Mouse (Mus musculus): ENCODE results near the gene Slc30a5.
"Not testable (repeated sequence)": the region's sequence is repeated elsewhere in the genome, so short reads cannot be mapped to it uniquely, and the experiment has no call there.

The Slc30a5 gene

GRCm38 (mm10) chr13:100841741-100842140, 8.5 kb upstream of the Slc30a5 start:
- DNase-seq (ENCODE audit: low spot score in 2 of 2): no peak

GRCm38 (mm10) chr13:100834777-100835176, 1.6 kb upstream of the Slc30a5 start:
- no peak for DNase-seq (ENCODE audit: low spot score in 2 of 2)

GRCm38 (mm10) chr13:100833640-100834002, 394 bp upstream of the Slc30a5 start:
- DNase-seq (ENCODE audit: low spot score in 2 of 2): no peak

DNA sequence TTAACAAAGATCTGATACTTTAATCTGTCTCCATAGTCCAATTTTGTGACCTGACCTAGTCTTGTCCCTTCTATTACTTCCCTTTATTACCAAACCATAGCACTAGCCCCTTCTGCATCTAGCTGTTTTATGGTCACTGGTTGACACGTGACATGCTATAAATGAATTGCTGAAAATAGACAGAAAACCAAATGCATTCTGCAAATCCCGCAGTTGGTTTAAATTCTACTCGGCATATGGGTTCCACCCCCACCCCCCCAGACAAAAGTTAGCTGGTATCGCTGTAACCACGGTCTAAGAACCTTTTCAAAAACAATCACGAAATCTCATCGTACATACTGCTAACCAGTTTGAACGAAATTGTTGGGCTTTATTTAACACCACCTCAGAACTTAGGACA, 1.0 kb downstream of the Slc30a5 start:
- no peak for DNase-seq (ENCODE audit: low spot score in 2 of 2)

DNA sequence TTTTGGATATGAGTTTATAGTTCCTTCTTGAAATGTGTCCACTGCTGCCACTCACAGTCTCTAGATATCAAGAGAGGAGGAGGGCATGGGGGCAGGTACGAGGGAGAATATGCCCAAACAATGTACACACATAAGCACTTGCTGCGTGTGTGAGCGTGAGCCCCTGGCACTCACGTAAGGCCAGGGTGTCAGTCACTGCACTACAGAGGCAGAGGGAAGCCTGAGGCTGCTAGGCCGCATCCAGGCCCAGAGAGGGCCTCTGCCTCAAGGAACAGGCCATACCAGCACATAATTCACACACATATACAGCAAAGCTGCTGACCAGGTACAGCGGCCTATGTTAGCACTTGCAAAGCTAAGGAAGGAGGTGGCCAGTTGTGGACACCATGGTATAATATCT, 2.1 kb downstream of the Slc30a5 start:
- DNase-seq (ENCODE audit: low spot score in 2 of 2): no peak

GRCm38 (mm10) chr13:100825627-100826410, 7.4 kb downstream of the Slc30a5 start:
- no peak for DNase-seq (ENCODE audit: low spot score in 2 of 2)

DNA sequence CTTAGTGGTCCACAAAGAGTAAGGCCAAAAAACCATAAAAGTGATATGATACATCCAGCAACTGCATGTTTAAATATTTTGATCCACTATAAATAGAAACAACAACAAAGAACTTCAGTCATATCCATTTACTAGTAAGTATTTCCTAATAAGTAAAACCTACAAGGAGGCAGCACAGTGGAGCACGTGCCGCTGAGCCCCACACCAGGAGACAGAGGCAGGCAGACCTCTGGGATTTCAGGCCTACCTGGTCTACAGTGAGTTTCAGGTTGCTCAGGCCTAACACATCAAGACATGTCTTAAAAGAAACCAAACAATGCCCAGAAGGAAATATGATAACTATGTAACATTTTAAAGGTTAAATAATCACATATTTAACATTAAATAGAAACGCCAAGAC, 8.3 kb downstream of the Slc30a5 start:
- DNase-seq (ENCODE audit: low spot score in 2 of 2): no peak

- DNase-seq (ENCODE audit: low spot score in 2 of 2): no peak
These were observed 8.9 kb downstream of the Slc30a5 start for GRCm38 (mm10) chr13:100824306-100824705.

GRCm38 (mm10) chr13:100823863-100824262, 9.4 kb downstream of the Slc30a5 start:
- no peak for DNase-seq (ENCODE audit: low spot score in 2 of 2)

- DNase-seq (ENCODE audit: low spot score in 2 of 2): no peak
These were observed 18.8 kb downstream of the Slc30a5 start for GRCm38 (mm10) chr13:100814451-100814850.

DNA sequence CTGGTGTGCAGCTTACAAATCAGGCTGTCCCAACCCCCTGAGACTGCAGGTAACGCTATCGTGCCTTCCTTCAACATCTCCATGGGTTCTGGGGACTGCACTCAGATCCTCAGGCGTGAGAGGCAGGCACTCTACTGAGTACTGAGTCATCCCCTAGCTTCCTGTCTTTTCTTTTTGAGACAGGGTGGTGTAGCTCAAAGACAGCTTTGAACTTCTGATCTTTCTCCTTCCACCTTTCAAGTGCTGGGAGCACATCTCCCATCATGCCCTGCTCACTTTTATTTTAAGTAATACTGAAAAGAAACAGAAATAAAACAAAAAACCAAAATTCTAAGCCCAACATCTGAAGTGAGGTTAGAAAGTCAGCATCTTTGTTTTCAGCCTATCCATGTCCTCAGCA, 27.5 kb downstream of the Slc30a5 start:
- peak in 1 of 2 experiments; percentile 12 for DNase-seq (ENCODE audit: low spot score in 2 of 2)

DNA sequence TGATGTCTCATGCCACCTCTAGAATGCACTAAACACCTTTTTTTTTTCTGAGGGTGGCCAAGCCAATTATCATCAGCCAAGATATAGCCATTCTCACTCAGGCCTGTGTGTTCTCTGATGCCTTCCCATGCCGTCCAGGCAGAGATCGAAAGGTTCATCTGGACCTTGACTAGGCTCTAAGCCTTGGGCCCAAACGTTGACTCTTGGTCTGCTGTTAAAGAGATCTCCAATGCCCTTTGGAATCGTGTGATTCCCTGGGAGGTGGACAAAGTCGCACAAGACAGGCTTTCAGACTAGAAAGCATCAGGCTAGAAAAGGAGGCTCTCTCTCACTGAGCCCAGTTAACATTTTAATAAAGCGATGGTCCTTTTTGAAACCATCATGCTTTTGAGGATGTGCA, 36.1 kb downstream of the Slc30a5 start:
- no peak for DNase-seq (ENCODE audit: low spot score in 2 of 2)

- no peak for DNase-seq (ENCODE audit: low spot score in 2 of 2)
These were observed 44.1 kb downstream of the Slc30a5 start for GRCm38 (mm10) chr13:100789083-100789482.

- not testable (repeated sequence) for DNase-seq (ENCODE audit: low spot score in 2 of 2)
These were observed 45.2 kb downstream of the Slc30a5 start for GRCm38 (mm10) chr13:100788057-100788456.

- no peak for DNase-seq (ENCODE audit: low spot score in 2 of 2)
These were observed 45.8 kb downstream of the Slc30a5 start for GRCm38 (mm10) chr13:100787316-100788010.

- peak; percentile 88 to 90 for DNase-seq (ENCODE audit: low spot score in 2 of 2)
These were observed 46.8 kb downstream of the Slc30a5 start, which contains the start of gene Ccnb1 for GRCm38 (mm10) chr13:100786414-100786867. Gene Ccnb1, minus strand, starts transcription at chr13:100786570.

DNA sequence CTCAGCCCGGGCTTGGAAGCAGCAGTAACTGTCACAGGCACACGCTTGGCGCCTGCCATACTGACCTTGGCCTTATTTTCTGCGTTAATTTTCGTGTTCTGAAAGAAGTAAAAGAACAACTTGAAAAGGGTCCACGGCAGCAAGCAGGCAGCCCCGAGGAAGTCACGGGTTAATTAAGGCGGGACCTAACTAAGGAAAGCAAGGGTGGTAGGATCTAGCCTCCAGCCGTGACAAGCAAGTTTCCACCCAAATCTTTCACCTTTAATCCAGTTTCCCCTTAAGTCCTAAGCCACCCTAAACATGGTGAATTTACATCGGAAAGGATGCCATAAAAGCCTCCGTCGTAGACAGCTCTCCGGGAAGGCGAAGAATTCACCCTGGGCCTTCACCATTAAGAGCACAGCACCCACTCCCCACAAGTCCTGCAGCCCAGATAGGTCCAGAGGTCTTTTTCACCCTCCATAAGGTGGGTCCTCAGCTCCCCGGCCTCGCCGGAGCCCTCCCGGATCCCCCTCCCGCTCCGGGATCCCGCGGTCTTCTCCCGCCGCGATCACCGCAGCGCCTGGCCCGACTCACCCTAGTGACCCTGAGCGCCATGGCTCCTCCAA, 47.3 kb downstream of the Slc30a5 start:
- no peak for DNase-seq (ENCODE audit: low spot score in 2 of 2)

GRCm38 (mm10) chr13:100777491-100777890, 55.7 kb downstream of the Slc30a5 start:
- DNase-seq (ENCODE audit: low spot score in 2 of 2): no peak

DNA sequence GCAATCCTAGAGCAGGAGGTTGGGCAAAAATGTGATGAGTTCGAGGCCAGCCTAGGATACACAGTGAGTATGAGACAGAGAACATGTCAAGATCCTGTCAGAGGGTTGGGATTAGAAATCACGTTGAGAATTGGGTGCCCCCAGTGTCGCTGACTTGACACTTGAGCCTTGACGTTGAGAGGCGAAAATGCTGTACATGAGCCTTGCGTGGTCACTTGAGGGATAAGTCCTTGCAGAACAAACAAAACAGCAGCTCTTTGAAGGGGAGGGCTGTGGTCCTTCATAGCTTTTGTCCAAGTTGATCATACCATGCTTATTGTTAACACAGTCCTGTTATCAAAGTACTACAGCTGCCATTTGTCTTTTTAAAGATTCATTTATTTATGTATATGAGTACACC, 56.5 kb downstream of the Slc30a5 start:
- no peak for DNase-seq (ENCODE audit: low spot score in 2 of 2)

DNA sequence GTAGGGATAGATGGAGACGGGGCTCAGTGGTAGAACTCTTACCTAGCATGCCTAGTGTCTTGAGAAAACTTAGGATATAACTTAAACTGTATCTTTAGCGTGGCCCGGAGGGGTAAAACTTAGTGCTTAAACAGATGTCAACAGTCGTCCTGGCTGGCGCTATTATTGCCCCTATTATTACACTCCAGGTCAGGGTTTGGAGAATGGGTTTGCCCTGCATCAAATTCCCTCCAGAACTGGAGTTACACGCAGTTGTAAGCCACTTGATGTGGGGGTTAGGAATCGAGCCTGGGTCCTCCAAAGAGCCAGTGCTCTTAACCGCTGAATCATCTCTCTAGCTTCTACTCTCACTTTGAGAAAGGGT, 57.2 kb downstream of the Slc30a5 start:
- DNase-seq (ENCODE audit: low spot score in 2 of 2): no peak

DNA sequence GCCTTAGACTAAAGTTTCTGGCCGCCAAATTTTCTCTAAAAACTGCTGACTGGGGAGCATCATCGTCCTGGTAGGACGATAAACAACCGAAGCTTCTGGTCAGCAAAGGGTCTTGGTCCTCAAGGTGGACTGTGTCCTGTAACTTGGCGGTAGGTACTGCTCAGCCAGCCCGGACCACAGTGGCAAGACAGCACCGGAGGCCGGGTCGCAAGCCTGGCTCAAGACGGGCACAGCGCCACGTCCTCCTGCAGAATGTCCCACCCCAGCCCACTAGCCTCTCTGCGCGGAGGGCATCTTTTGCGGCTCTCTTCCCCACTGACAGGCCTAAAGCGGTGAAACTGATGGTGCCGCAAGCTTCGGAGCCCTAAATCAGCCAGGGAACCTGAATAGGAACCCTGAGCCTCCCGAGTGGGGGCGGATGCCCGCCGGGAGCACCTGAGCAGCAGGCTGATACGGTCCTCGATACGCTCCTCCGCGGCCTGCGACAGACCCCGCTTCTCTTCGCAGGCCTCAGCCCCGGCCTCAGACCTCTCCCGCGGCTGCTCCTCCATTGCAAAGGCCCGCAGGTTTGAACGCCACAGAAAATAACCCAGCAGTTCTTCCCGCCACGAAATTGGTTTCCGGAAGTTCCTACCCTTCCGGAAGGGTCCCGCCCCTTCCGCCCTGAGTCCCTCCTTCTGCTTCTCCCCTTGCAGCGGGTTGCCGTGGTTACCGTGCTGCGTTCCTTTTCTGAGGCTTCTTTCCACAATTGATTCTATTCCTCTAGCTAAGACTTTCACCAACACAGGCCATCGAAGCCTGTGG, 57.8 kb downstream of the Slc30a5 start, which contains the start of gene Cenph:
Gene Cenph (minus strand): TSS at position 648 of the 804 bp plus-strand sequence.
- peak; percentile 71 to 75 for DNase-seq (ENCODE audit: low spot score in 2 of 2)

- no peak for DNase-seq (ENCODE audit: low spot score in 2 of 2)
These were observed 58.5 kb downstream of the Slc30a5 start for GRCm38 (mm10) chr13:100774704-100775103.

Measured in thymus, postnatal 10 days (tissue).